Mouse (Mus musculus): ENCODE data around the gene Trim66.

GRCm38 (mm10) chr7:109448060-109448459 lies 59.9 kb downstream of the Trim66 start:
- no peak for TF ChIP-seq POLR2A (IDR thresholded peaks at IDR 0.05; ENCODE audit: extremely low read depth, insufficient read depth, low read length)
- TF ChIP-seq CTCF (IDR thresholded peaks at IDR 0.05; ENCODE audit: extremely low read depth, insufficient read depth, low read length), result no peak
